8 mouse cellular contexts compared by ENCODE assay signal in the genomic region with DNA sequence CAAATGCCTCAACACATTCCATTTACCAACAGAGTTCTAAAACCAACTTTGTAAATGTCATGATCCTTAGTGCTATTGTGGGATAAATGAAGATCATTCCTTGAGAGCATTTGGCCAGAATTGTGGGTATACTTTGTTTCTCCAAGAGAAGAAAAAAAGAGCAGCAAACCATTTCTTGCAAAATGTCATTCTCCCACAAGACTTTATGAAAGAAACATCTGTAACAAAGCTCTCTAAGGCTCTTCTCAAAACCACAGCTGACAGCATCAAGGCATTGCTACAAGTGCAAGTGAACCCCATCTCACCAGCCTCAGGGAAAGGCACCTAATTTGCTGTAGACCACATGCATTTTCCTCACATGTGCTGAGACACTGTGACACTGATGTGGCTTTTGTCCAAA.
"Had no signal": no experiment of that assay in that cellular context is flagged by ENCODE, and none has a peak within 500 bp of the region (broad histone marks: within the 10 kb centered on the region; RNA-seq: fewer than 3 reads in every experiment).

No protein-coding gene starts in this region.

- H3K4me1 ChIP-seq: limb, embryonic 12.5 days had no signal

- H3K4me3 ChIP-seq: limb, embryonic 12.5 days had no signal

- H3K9me3 ChIP-seq: limb, embryonic 12.5 days had no signal

- DNase-seq: kidney, adult 8-10 months; kidney, postnatal 25 days; lung, adult 18-20 months; midbrain, embryonic 14.5 days; right cerebral cortex, postnatal 25 days; thymus, postnatal 4 days had no signal

- H3K4me2 ChIP-seq: limb, embryonic 12.5 days had no signal

- H3K36me3 ChIP-seq: limb, embryonic 12.5 days had no signal

- H3K9ac ChIP-seq: limb, embryonic 12.5 days; liver, embryonic 14.5 days had no signal

- H3K27ac ChIP-seq: limb, embryonic 12.5 days; liver, embryonic 14.5 days had no signal

- H3K27me3 ChIP-seq: limb, embryonic 12.5 days had no signal
